Mouse (Mus musculus): ENCODE data around the gene Spns1. TPM values are rescaled to one million over a fixed set of nuclear protein-coding genes. Genes with fewer than 3 reads are reported as not detected.

Gene Spns1
- polyA plus RNA-seq, 1 experiment from 2014 or later, result 70.0 TPM

GRCm38 (mm10) chr7:126348293-126348692, 29.0 kb downstream of the Spns1 start:
- Histone ChIP-seq H3K4me1 (ENCODE audit: control insufficient read depth, insufficient read depth, low read length) (no peaks in the 10 kb centered on the region), H3K36me3 (ENCODE audit: control insufficient read depth, insufficient read depth, low read length) (no peaks in the 10 kb centered on the region), H3K4me3 (ENCODE audit: low read length) (no peak overlapping the region), H3K27me3 (replicated peaks; ENCODE audit: control insufficient read depth, insufficient read depth, low read length) (no peaks in the 10 kb centered on the region), H3K9ac (ENCODE audit: low read depth, low read length) (no peak overlapping the region), H3K9me3 (ENCODE audit: control insufficient read depth, low read length) (no peaks in the 10 kb centered on the region), H3K27ac (ENCODE audit: low read length) (no peak overlapping the region), H3K4me2 (ENCODE audit: low read depth, low read length) (no peak overlapping the region)
- 61% methylated on average over 8 of the region's 8 CpGs for WGBS
- no peak for ATAC-seq

- 40% methylated on average over 1 of the region's 1 CpGs for WGBS
- H3K4me1 ChIP-seq (ENCODE audit: control insufficient read depth, insufficient read depth, low read length), result no peaks in the 10 kb centered on the region
- no peak overlapping the region for H3K9ac ChIP-seq (ENCODE audit: low read depth, low read length)
- H3K9me3 ChIP-seq (ENCODE audit: control insufficient read depth, low read length), result no peaks in the 10 kb centered on the region
- H3K27ac ChIP-seq (ENCODE audit: low read length), result no peak overlapping the region
- H3K4me2 ChIP-seq (ENCODE audit: low read depth, low read length), result no peak overlapping the region
- no peak overlapping the region for H3K4me3 ChIP-seq (ENCODE audit: low read length)
- no peaks in the 10 kb centered on the region for H3K36me3 ChIP-seq (ENCODE audit: control insufficient read depth, insufficient read depth, low read length)
- no peaks in the 10 kb centered on the region for H3K27me3 ChIP-seq (replicated peaks; ENCODE audit: control insufficient read depth, insufficient read depth, low read length)
- ATAC-seq, result peak; percentile 42
These were observed 30.2 kb downstream of the Spns1 start for GRCm38 (mm10) chr7:126347098-126347497.

GRCm38 (mm10) chr7:126345969-126346368, 31.3 kb downstream of the Spns1 start:
- Histone ChIP-seq H3K4me3 (ENCODE audit: low read length) (no peak overlapping the region), H3K27me3 (replicated peaks; ENCODE audit: control insufficient read depth, insufficient read depth, low read length) (no peaks in the 10 kb centered on the region), H3K9ac (ENCODE audit: low read depth, low read length) (no peak overlapping the region), H3K4me2 (ENCODE audit: low read depth, low read length) (no peak overlapping the region), H3K27ac (ENCODE audit: low read length) (no peak overlapping the region), H3K9me3 (ENCODE audit: control insufficient read depth, low read length) (no peaks in the 10 kb centered on the region), H3K36me3 (ENCODE audit: control insufficient read depth, insufficient read depth, low read length) (no peaks in the 10 kb centered on the region), H3K4me1 (ENCODE audit: control insufficient read depth, insufficient read depth, low read length) (peaks cover 2% of the 10 kb centered on the region; the same call in 1 of the 2 replicates)
- WGBS, result 59% methylated on average over 3 of the region's 3 CpGs
- no peak for ATAC-seq

GRCm38 (mm10) chr7:126345557-126345956, 31.7 kb downstream of the Spns1 start:
- Histone ChIP-seq H3K27me3 (replicated peaks; ENCODE audit: control insufficient read depth, insufficient read depth, low read length) (no peaks in the 10 kb centered on the region), H3K4me3 (ENCODE audit: low read length) (no peak overlapping the region), H3K36me3 (ENCODE audit: control insufficient read depth, insufficient read depth, low read length) (no peaks in the 10 kb centered on the region), H3K4me2 (ENCODE audit: low read depth, low read length) (no peak overlapping the region), H3K9ac (ENCODE audit: low read depth, low read length) (no peak overlapping the region), H3K27ac (ENCODE audit: low read length) (no peak overlapping the region), H3K4me1 (ENCODE audit: control insufficient read depth, insufficient read depth, low read length) (peaks cover 2% of the 10 kb centered on the region), H3K9me3 (ENCODE audit: control insufficient read depth, low read length) (no peaks in the 10 kb centered on the region)
- ATAC-seq, result no peak; the same call in 1 of the 2 replicates
- WGBS, result 59% methylated on average over 3 of the region's 3 CpGs

GRCm38 (mm10) chr7:126340896-126341295, 36.4 kb downstream of the Spns1 start:
- Histone ChIP-seq H3K27me3 (replicated peaks; ENCODE audit: control insufficient read depth, insufficient read depth, low read length) (no peaks in the 10 kb centered on the region), H3K4me2 (ENCODE audit: low read depth, low read length) (no peak overlapping the region), H3K36me3 (ENCODE audit: control insufficient read depth, insufficient read depth, low read length) (no peaks in the 10 kb centered on the region), H3K9ac (ENCODE audit: low read depth, low read length) (no peak overlapping the region), H3K4me1 (ENCODE audit: control insufficient read depth, insufficient read depth, low read length) (peaks cover 2% of the 10 kb centered on the region), H3K9me3 (ENCODE audit: control insufficient read depth, low read length) (no peaks in the 10 kb centered on the region), H3K4me3 (ENCODE audit: low read length) (no peak overlapping the region), H3K27ac (ENCODE audit: low read length) (peak overlapping the region; percentile 67)
- ATAC-seq, result peak; percentile 32
- WGBS, result 25% methylated on average over 6 of the region's 6 CpGs

GRCm38 (mm10) chr7:126340206-126340618, 37.0 kb downstream of the Spns1 start:
- no peaks in the 10 kb centered on the region for H3K27me3 ChIP-seq (replicated peaks; ENCODE audit: control insufficient read depth, insufficient read depth, low read length)
- no peaks in the 10 kb centered on the region for H3K36me3 ChIP-seq (ENCODE audit: control insufficient read depth, insufficient read depth, low read length)
- peak overlapping the region; percentile 67; the same call in 1 of the 2 replicates for H3K27ac ChIP-seq (ENCODE audit: low read length)
- 54% methylated on average over 6 of the region's 6 CpGs for WGBS
- no peaks in the 10 kb centered on the region for H3K9me3 ChIP-seq (ENCODE audit: control insufficient read depth, low read length)
- peak; percentile 91 for ATAC-seq
- peaks cover 2% of the 10 kb centered on the region for H3K4me1 ChIP-seq (ENCODE audit: control insufficient read depth, insufficient read depth, low read length)
- H3K4me2 ChIP-seq (ENCODE audit: low read depth, low read length), result no peak overlapping the region
- H3K4me3 ChIP-seq (ENCODE audit: low read length), result no peak overlapping the region
- H3K9ac ChIP-seq (ENCODE audit: low read depth, low read length), result no peak overlapping the region

- H3K4me1 ChIP-seq (ENCODE audit: control insufficient read depth, insufficient read depth, low read length), result peaks cover 2% of the 10 kb centered on the region
- H3K36me3 ChIP-seq (ENCODE audit: control insufficient read depth, insufficient read depth, low read length), result no peaks in the 10 kb centered on the region
- H3K27ac ChIP-seq (ENCODE audit: low read length), result no peak overlapping the region
- no peaks in the 10 kb centered on the region for H3K27me3 ChIP-seq (replicated peaks; ENCODE audit: control insufficient read depth, insufficient read depth, low read length)
- no peak overlapping the region for H3K4me2 ChIP-seq (ENCODE audit: low read depth, low read length)
- 72% methylated on average over 8 of the region's 8 CpGs for WGBS
- no peaks in the 10 kb centered on the region for H3K9me3 ChIP-seq (ENCODE audit: control insufficient read depth, low read length)
- no peak overlapping the region for H3K4me3 ChIP-seq (ENCODE audit: low read length)
- no peak for ATAC-seq
- H3K9ac ChIP-seq (ENCODE audit: low read depth, low read length), result no peak overlapping the region
These were observed 37.7 kb downstream of the Spns1 start for GRCm38 (mm10) chr7:126339521-126339971.

- WGBS, result 86% methylated on average over 8 of the region's 8 CpGs
- no peak overlapping the region for H3K4me3 ChIP-seq (ENCODE audit: low read length)
- H3K4me2 ChIP-seq (ENCODE audit: low read depth, low read length), result no peak overlapping the region
- H3K27me3 ChIP-seq (replicated peaks; ENCODE audit: control insufficient read depth, insufficient read depth, low read length), result no peaks in the 10 kb centered on the region
- no peak for ATAC-seq
- no peak overlapping the region for H3K9ac ChIP-seq (ENCODE audit: low read depth, low read length)
- H3K36me3 ChIP-seq (ENCODE audit: control insufficient read depth, insufficient read depth, low read length), result no peaks in the 10 kb centered on the region
- H3K4me1 ChIP-seq (ENCODE audit: control insufficient read depth, insufficient read depth, low read length), result peaks cover 2% of the 10 kb centered on the region
- H3K27ac ChIP-seq (ENCODE audit: low read length), result no peak overlapping the region
- H3K9me3 ChIP-seq (ENCODE audit: control insufficient read depth, low read length), result no peaks in the 10 kb centered on the region
These were observed 38.3 kb downstream of the Spns1 start for GRCm38 (mm10) chr7:126338906-126339305.

- Histone ChIP-seq H3K9me3 (ENCODE audit: control insufficient read depth, low read length) (no peaks in the 10 kb centered on the region), H3K4me1 (ENCODE audit: control insufficient read depth, insufficient read depth, low read length) (no peaks in the 10 kb centered on the region; the same call in 1 of the 2 replicates), H3K4me2 (ENCODE audit: low read depth, low read length) (no peak overlapping the region), H3K9ac (ENCODE audit: low read depth, low read length) (no peak overlapping the region), H3K27ac (ENCODE audit: low read length) (no peak overlapping the region), H3K36me3 (ENCODE audit: control insufficient read depth, insufficient read depth, low read length) (no peaks in the 10 kb centered on the region), H3K4me3 (ENCODE audit: low read length) (no peak overlapping the region), H3K27me3 (replicated peaks; ENCODE audit: control insufficient read depth, insufficient read depth, low read length) (no peaks in the 10 kb centered on the region)
- 88% methylated on average over 1 of the region's 1 CpGs for WGBS
- ATAC-seq, result no peak
These were observed 41.7 kb downstream of the Spns1 start for GRCm38 (mm10) chr7:126335556-126335955.

GRCm38 (mm10) chr7:126332691-126333090, 44.6 kb downstream of the Spns1 start:
- Histone ChIP-seq H3K27ac (ENCODE audit: low read length) (no peak overlapping the region), H3K4me1 (ENCODE audit: control insufficient read depth, insufficient read depth, low read length) (no peaks in the 10 kb centered on the region), H3K36me3 (ENCODE audit: control insufficient read depth, insufficient read depth, low read length) (no peaks in the 10 kb centered on the region), H3K4me3 (ENCODE audit: low read length) (no peak overlapping the region), H3K9ac (ENCODE audit: low read depth, low read length) (no peak overlapping the region), H3K27me3 (replicated peaks; ENCODE audit: control insufficient read depth, insufficient read depth, low read length) (no peaks in the 10 kb centered on the region), H3K9me3 (ENCODE audit: control insufficient read depth, low read length) (no peaks in the 10 kb centered on the region), H3K4me2 (ENCODE audit: low read depth, low read length) (no peak overlapping the region)
- ATAC-seq, result no peak
- WGBS, result 59% methylated on average over 3 of the region's 3 CpGs

All from intestine, embryonic 16.5 days (tissue).